Mouse (Mus musculus) myocyte (in vitro differentiated cells): ENCODE results near the gene Bbof1.

Experiments
- E2F4 ChIP-seq: IDR thresholded peaks from one replicate; pipeline ENCODE4 v1.6.1; 2011; ENCODE audit warnings: mild to moderate bottlenecking, control low read depth, moderate library complexity; ENCODE audit not compliant: insufficient read depth
- MAX ChIP-seq: IDR thresholded peaks from one replicate; pipeline ENCODE4 v1.6.1; 2011; ENCODE audit warnings: low read depth, mild to moderate bottlenecking, control low read depth
- MYOD1 ChIP-seq, 3 experiments: IDR thresholded peaks; one replicate each; pipeline ENCODE4 v1.6.1; 2011; ENCODE audit warnings: control low read depth in 2 of 3, low read depth in 2 of 3, mild to moderate bottlenecking in 2 of 3, moderate library complexity in 1 of 3; ENCODE audit not compliant: insufficient read length in 2 of 3, control insufficient read depth in 1 of 3
- POLR2A ChIP-seq: IDR thresholded peaks from one replicate; pipeline ENCODE4 v1.6.1; 2011; ENCODE audit warnings: low read depth, mild to moderate bottlenecking, control low read depth, moderate library complexity; ENCODE audit not compliant: insufficient read length
- POLR2AphosphoS2 ChIP-seq: IDR thresholded peaks from one replicate; pipeline ENCODE4 v1.6.1; 2011; ENCODE audit warnings: low read depth, control low read depth; ENCODE audit not compliant: insufficient read length
- TCF12 ChIP-seq: IDR thresholded peaks from one replicate; pipeline ENCODE4 v1.6.1; 2011; ENCODE audit warnings: mild to moderate bottlenecking, control low read depth; ENCODE audit not compliant: poor library complexity, insufficient read depth, severe bottlenecking

- TF ChIP-seq E2F4, result no peak
- no peak for TF ChIP-seq POLR2A
- TF ChIP-seq MAX, result no peak
- TF ChIP-seq POLR2AphosphoS2, result no peak
- TF ChIP-seq TCF12, result no peak
- TF ChIP-seq MYOD1 (IDR thresholded peaks at IDR 0.05; ENCODE audit: control insufficient read depth in 1 of 3, insufficient read length in 2 of 3, low read depth in 2 of 3), result no peak
These were observed 16.2 kb upstream of the Bbof1 start for GRCm38 (mm10) chr12:84392681-84393080.
